Mouse (Mus musculus): ENCODE data around the gene Csf2rb. TPM values are rescaled to one million over a fixed set of nuclear protein-coding genes. Genes with fewer than 3 reads are reported as not detected.
"Not testable (repeated sequence)": the region's sequence is repeated elsewhere in the genome, so short reads cannot be mapped to it uniquely, and the experiment has no call there.

Csf2rb gene
- polyA plus RNA-seq (2016; fragmentation: Nextera tagmentation; extraction: Ambion mirVana), result 3.3 and 3.9 TPM in 2 replicates

- no peaks in the 10 kb centered on the region for H3K27me3 ChIP-seq (ENCODE audit: poor library complexity, severe bottlenecking)
- peaks cover 9% of the 10 kb centered on the region for H3K4me1 ChIP-seq
- 85% methylated on average over 11 of the region's 11 CpGs for WGBS
- no peak within 1 kb of the TSS for H3K4me3 ChIP-seq
- no peaks in the 10 kb centered on the region for H3K36me3 ChIP-seq (replicated peaks)
- no peaks in the 10 kb centered on the region for H3K9me3 ChIP-seq
- peak within 1 kb of the TSS; percentile 56; the same call in 1 of the 2 replicates for H3K27ac ChIP-seq
- no peak for DNase-seq (ENCODE audit: extremely low spot score, low spot score)
Measured at GRCm38 (mm10) chr15:78325671-78326339, at the start of gene Csf2rb. Csf2rb (plus strand) TSS chr15:78325752.

- H3K27ac ChIP-seq, result no peak overlapping the region
- DNase-seq (ENCODE audit: extremely low spot score, low spot score), result no peak
- H3K9me3 ChIP-seq, result no peaks in the 10 kb centered on the region
- no peaks in the 10 kb centered on the region for H3K27me3 ChIP-seq (ENCODE audit: poor library complexity, severe bottlenecking)
- H3K4me1 ChIP-seq, result peaks cover 7% of the 10 kb centered on the region
- no peak overlapping the region for H3K4me3 ChIP-seq
- no peaks in the 10 kb centered on the region for H3K36me3 ChIP-seq (replicated peaks)
- 94% methylated on average over 2 of the region's 2 CpGs for WGBS
Measured at GRCm38 (mm10) chr15:78278308-78278707, 47.2 kb upstream of the Csf2rb start.

- no peaks in the 10 kb centered on the region for H3K36me3 ChIP-seq (replicated peaks)
- H3K27me3 ChIP-seq (ENCODE audit: poor library complexity, severe bottlenecking), result no peaks in the 10 kb centered on the region
- no peaks in the 10 kb centered on the region for H3K9me3 ChIP-seq
- H3K4me1 ChIP-seq, result peaks cover 5% of the 10 kb centered on the region
- 91% methylated on average over 5 of the region's 5 CpGs for WGBS
- no peak overlapping the region for H3K27ac ChIP-seq
- no peak overlapping the region for H3K4me3 ChIP-seq
- no peak for DNase-seq (ENCODE audit: extremely low spot score, low spot score)
Measured at GRCm38 (mm10) chr15:78287941-78288340, 37.6 kb upstream of the Csf2rb start.

DNA sequence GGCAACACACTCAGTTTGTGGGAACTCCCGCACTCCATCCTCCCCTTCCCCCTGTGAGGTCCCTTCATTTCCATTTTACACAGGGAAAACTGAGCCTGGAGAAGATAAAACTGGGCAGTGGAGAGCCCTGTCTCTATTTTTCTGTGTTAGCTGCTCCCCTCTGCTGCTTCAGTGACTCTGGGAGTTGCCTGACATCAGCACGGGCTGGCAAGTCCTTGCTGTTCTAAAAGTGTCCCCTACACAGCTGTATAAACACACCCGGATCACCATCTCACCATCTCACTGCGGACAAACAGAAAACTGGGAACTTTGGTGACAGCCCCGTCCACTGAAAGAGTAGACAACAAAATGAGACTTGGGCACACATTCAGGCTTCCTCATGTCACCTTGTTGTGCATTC is 35.8 kb upstream of the Csf2rb start:
- DNase-seq (ENCODE audit: extremely low spot score, low spot score); H3K4me3 ChIP-seq; H3K27me3 ChIP-seq (ENCODE audit: poor library complexity, severe bottlenecking); H3K27ac ChIP-seq; H3K9me3 ChIP-seq; H3K36me3 ChIP-seq (replicated peaks): not testable (repeated sequence)
- WGBS, result 74% methylated on average over 5 of the region's 5 CpGs
- peaks cover 14% of the 10 kb centered on the region for H3K4me1 ChIP-seq

DNA sequence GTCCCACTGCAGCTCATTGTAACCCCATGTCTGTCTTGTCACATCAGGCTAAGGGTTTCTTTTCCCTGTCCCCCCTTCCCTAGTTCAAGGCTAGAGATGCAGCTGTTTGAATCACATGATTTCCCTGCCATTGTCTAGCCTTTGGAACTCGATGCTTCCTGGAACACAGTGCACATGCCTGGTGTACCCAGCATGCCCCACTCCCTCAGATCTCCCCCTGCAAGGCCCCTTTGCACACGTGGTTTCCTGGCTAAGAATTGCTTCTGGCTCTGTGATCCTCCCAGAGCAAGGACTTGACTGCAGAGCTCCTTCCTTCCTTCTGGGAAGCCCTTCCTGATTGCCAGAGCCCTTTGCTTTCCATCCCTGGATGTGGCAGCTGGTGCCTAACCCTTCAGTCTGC is 32.3 kb upstream of the Csf2rb start:
- not testable (repeated sequence) for H3K36me3 ChIP-seq (replicated peaks); H3K9me3 ChIP-seq; H3K4me3 ChIP-seq; DNase-seq (ENCODE audit: extremely low spot score, low spot score); H3K27me3 ChIP-seq (ENCODE audit: poor library complexity, severe bottlenecking)
- WGBS, result 26% methylated on average over 2 of the region's 2 CpGs
- H3K4me1 ChIP-seq, result peaks cover 14% of the 10 kb centered on the region
- 0 out of 2 replicates have a peak overlapping the region, but pooled peaks have one; percentile 51 for H3K27ac ChIP-seq

DNA sequence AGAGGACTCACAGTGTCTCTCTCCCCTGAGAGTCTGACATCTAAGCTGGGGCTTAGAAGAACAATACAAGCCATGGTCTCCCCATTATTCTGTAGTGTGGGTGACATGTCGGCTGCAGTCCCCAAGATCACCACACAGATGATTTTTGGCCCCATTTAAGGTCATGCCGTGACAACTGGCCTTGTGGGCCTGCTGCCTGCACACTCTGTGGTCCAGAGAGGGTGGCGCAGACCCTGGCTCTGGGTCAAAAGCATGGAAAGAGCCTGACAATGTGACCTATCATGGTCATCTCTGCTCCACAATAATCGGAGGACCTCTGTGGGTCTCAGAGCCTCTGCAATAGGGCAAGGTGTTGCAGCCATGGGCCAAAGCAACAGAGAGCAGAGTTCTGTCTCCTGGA is 31.8 kb upstream of the Csf2rb start:
- no peak overlapping the region for H3K4me3 ChIP-seq
- 84% methylated on average over 4 of the region's 4 CpGs for WGBS
- no peak for DNase-seq (ENCODE audit: extremely low spot score, low spot score)
- no peak overlapping the region for H3K27ac ChIP-seq
- no peaks in the 10 kb centered on the region for H3K36me3 ChIP-seq (replicated peaks)
- H3K4me1 ChIP-seq, result peaks cover 14% of the 10 kb centered on the region
- H3K27me3 ChIP-seq (ENCODE audit: poor library complexity, severe bottlenecking), result no peaks in the 10 kb centered on the region
- H3K9me3 ChIP-seq, result no peaks in the 10 kb centered on the region

GRCm38 (mm10) chr15:78298558-78298957 is 27.0 kb upstream of the Csf2rb start:
- WGBS, result 96% methylated on average over 1 of the region's 1 CpGs
- Histone ChIP-seq H3K36me3 (replicated peaks) (no peaks in the 10 kb centered on the region), H3K4me1 (peaks cover 3% of the 10 kb centered on the region), H3K27me3 (ENCODE audit: poor library complexity, severe bottlenecking) (no peaks in the 10 kb centered on the region), H3K4me3 (no peak overlapping the region), H3K27ac (no peak overlapping the region), H3K9me3 (no peaks in the 10 kb centered on the region)
- no peak for DNase-seq (ENCODE audit: extremely low spot score, low spot score)

DNA sequence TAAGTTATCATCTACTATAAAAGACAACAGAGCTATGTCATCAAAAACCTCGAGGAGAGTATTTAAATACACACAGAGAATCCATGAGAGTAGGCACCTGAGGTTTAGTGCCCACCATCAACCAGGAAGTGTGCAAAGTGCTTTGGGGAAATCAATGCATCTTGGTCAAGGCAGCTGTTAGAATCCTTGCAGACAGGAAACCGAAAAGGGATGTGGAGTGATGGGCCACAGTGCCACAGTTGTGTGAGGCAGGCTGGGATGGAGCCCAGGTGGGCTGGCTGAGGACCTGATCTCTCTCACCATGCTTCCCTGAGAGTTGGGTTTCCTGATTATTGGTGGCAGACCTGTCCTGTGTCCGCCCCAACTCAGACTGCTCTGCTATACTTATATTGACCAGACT is 25.9 kb upstream of the Csf2rb start:
- Histone ChIP-seq H3K4me3 (no peak overlapping the region), H3K27me3 (ENCODE audit: poor library complexity, severe bottlenecking) (no peaks in the 10 kb centered on the region), H3K27ac (no peak overlapping the region), H3K4me1 (no peaks in the 10 kb centered on the region), H3K36me3 (replicated peaks) (no peaks in the 10 kb centered on the region), H3K9me3 (no peaks in the 10 kb centered on the region)
- DNase-seq (ENCODE audit: extremely low spot score, low spot score), result no peak
- 79% methylated on average over 3 of the region's 3 CpGs for WGBS

DNA sequence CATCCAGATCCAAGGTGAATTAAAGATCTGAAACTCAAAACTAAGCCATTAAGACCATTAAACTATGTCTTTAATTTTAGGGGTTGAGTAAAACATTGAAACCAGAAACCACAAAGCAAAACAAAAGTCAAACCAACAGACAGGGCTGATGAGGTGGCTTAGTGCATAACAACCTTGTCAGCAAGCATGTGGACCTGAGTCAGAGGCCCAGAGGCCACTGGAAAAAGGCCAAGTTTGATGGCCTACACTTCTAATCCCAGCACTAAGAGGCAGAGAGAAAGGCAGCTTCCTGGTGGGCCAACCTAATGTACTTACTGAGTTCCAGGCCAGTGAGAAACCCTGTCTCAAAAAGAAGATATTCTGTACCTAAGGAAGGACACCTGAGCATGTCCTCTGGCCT is 24.8 kb upstream of the Csf2rb start:
- Histone ChIP-seq H3K27ac (no peak overlapping the region), H3K27me3 (ENCODE audit: poor library complexity, severe bottlenecking) (no peaks in the 10 kb centered on the region), H3K36me3 (replicated peaks) (no peaks in the 10 kb centered on the region), H3K9me3 (no peaks in the 10 kb centered on the region), H3K4me1 (no peaks in the 10 kb centered on the region), H3K4me3 (no peak overlapping the region)
- DNase-seq (ENCODE audit: extremely low spot score, low spot score), result no peak

GRCm38 (mm10) chr15:78302718-78303117 is 22.8 kb upstream of the Csf2rb start:
- Histone ChIP-seq H3K27me3 (ENCODE audit: poor library complexity, severe bottlenecking) (no peaks in the 10 kb centered on the region), H3K4me1 (no peaks in the 10 kb centered on the region), H3K27ac (no peak overlapping the region), H3K36me3 (replicated peaks) (no peaks in the 10 kb centered on the region), H3K4me3 (no peak overlapping the region), H3K9me3 (no peaks in the 10 kb centered on the region)
- no peak for DNase-seq (ENCODE audit: extremely low spot score, low spot score)
- WGBS, result 95% methylated on average over 4 of the region's 4 CpGs

DNA sequence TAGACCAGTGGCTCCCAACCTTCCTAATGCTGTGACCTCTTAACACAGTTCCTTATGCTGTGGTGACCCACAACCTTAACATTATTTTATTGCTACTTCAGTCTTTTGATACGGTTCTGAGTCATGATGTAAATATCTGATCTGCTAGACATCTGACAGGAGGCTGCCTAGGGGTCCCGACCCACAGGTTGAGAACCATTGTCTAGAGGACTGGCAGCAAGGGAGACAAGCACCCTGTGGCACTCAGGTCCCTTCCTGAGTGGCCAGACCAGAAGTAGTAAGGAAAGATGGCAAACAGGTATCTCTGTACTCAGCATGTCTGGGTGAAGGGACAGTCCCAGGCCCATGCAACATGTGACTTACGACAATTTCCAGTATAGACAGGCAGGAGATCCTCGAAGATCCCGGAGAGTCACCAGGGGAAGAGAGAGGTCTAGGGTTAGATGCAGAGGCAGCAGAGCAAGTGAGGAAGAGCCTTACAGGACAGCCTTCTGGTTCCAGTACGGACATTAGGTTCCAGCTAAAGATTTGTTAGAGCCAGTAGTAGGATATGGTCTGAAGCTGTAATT is 21.8 kb upstream of the Csf2rb start:
- Histone ChIP-seq H3K4me3 (no peak overlapping the region), H3K9me3 (no peaks in the 10 kb centered on the region), H3K4me1 (no peaks in the 10 kb centered on the region), H3K36me3 (replicated peaks) (no peaks in the 10 kb centered on the region), H3K27ac (no peak overlapping the region), H3K27me3 (ENCODE audit: poor library complexity, severe bottlenecking) (no peaks in the 10 kb centered on the region)
- no peak for DNase-seq (ENCODE audit: extremely low spot score, low spot score)
- 89% methylated on average over 6 of the region's 6 CpGs for WGBS

- DNase-seq (ENCODE audit: extremely low spot score, low spot score), result no peak
- Histone ChIP-seq H3K4me1 (0 out of 2 replicates have a peak, but pooled peaks cover 3% of the 10 kb centered on the region), H3K27ac (no peak within 1 kb of the TSS), H3K36me3 (replicated peaks) (no peaks in the 10 kb centered on the region), H3K27me3 (ENCODE audit: poor library complexity, severe bottlenecking) (no peaks in the 10 kb centered on the region), H3K4me3 (no peak within 1 kb of the TSS), H3K9me3 (no peaks in the 10 kb centered on the region)
- WGBS, result 88% methylated on average over 10 of the region's 10 CpGs
Measured at GRCm38 (mm10) chr15:78305341-78305933, 20.1 kb upstream of the Csf2rb start, which contains the start of gene Csf2rb2. Csf2rb2 (minus strand) TSS chr15:78305721.

- H3K4me1 ChIP-seq, result 0 out of 2 replicates have a peak, but pooled peaks cover 3% of the 10 kb centered on the region
- no peak overlapping the region for H3K4me3 ChIP-seq
- no peaks in the 10 kb centered on the region for H3K27me3 ChIP-seq (ENCODE audit: poor library complexity, severe bottlenecking)
- peak overlapping the region; percentile 40; the same call in 1 of the 2 replicates for H3K27ac ChIP-seq
- no peaks in the 10 kb centered on the region for H3K36me3 ChIP-seq (replicated peaks)
- H3K9me3 ChIP-seq, result no peaks in the 10 kb centered on the region
- no peak for DNase-seq (ENCODE audit: extremely low spot score, low spot score)
- 40% methylated on average over 5 of the region's 5 CpGs for WGBS
Measured at GRCm38 (mm10) chr15:78309865-78310264, 15.7 kb upstream of the Csf2rb start.

Measured in forebrain, embryonic 10.5 days (tissue).